Mouse (Mus musculus) kidney, embryonic 14.5 days (tissue): Measurements from ENCODE around the gene Btbd6. TPM values are rescaled to one million over a fixed set of nuclear protein-coding genes. Genes with fewer than 3 reads are reported as not detected.

Source experiments
- ATAC-seq: fragments of 200-750 bp; cut with Nextera tagmentation; 2 replicates; pipeline ENCODE4 v1.8.0; 2017; ENCODE audit warnings: moderate number of reproducible peaks, mild to moderate bottlenecking, moderate TSS enrichment, moderate library complexity; ENCODE audit not compliant: low FRiP score, low TSS enrichment
- H3K27ac ChIP-seq: fragments of 300-500 bp; sonication (generic); 2 replicates; pipeline ENCODE4 v1.5.1; 2014; ENCODE audit warnings: low read depth, mild to moderate bottlenecking, low read length, moderate library complexity, mixed read lengths
- H3K27me3 ChIP-seq: fragments of 300-500 bp; sonication (generic); 2 replicates; pipeline ENCODE4 v1.6.1; 2014; ENCODE audit warnings: mild to moderate bottlenecking, low read length; ENCODE audit not compliant: control insufficient read depth, insufficient read depth
- H3K36me3 ChIP-seq: fragments of 300-500 bp; sonication (generic); 2 replicates; pipeline ENCODE4 v1.6.1; 2014; ENCODE audit warnings: low read length, mixed read lengths; ENCODE audit not compliant: control insufficient read depth, insufficient read depth
- H3K4me1 ChIP-seq: fragments of 300-500 bp; sonication (generic); 2 replicates; pipeline ENCODE4 v1.6.1; 2014; ENCODE audit warnings: low read length, mixed read lengths; ENCODE audit not compliant: control insufficient read depth, insufficient read depth
- H3K4me2 ChIP-seq: fragments of 300-500 bp; sonication (generic); replicated peaks from 2 replicates; pipeline ENCODE4 v1.6.1; 2014; ENCODE audit warnings: low read depth, mild to moderate bottlenecking, low read length
- H3K4me3 ChIP-seq: fragments of 300-500 bp; sonication (generic); 2 replicates; pipeline ENCODE4 v1.5.1; 2014; ENCODE audit warnings: mild to moderate bottlenecking, low read length
- H3K9ac ChIP-seq: fragments of 300-500 bp; sonication (generic); 2 replicates; pipeline ENCODE4 v1.6.1; 2014; ENCODE audit warnings: low read depth, mild to moderate bottlenecking, low read length, moderate library complexity
- H3K9me3 ChIP-seq: fragments of 300-500 bp; sonication (generic); 2 replicates; pipeline ENCODE4 v1.6.1; 2016; ENCODE audit warnings: low read length; ENCODE audit not compliant: control insufficient read depth
- WGBS: fragments of 180-500 bp; shearing (Covaris S2); extraction: QIAGEN DNeasy Blood & Tissue Kit; methylation state at CpG from one replicate; pipeline ENCODE4 v1.1.7; 2014; 5-methylcytosine and 5-hydroxymethylcytosine counted together
- polyA plus RNA-seq: library from polyadenylated mRNA; unstranded; fragments of >200 nt; fragmentation: Nextera tagmentation; extraction: Ambion mirVana; gene quantifications from 2 replicates; pipeline ENCODE4 v1.2.1, GENCODE M21; 2014

Gene Btbd6
- polyA plus RNA-seq, 1 experiment from 2014 or later, result 23.1 TPM

- Histone ChIP-seq H3K9ac (no peak overlapping the region), H3K4me1 (peaks cover 15% of the 10 kb centered on the region), H3K9me3 (no peaks in the 10 kb centered on the region), H3K36me3 (no peaks in the 10 kb centered on the region), H3K4me3 (no peak overlapping the region), H3K27ac (no peak overlapping the region), H3K27me3 (no peaks in the 10 kb centered on the region), H3K4me2 (no peak overlapping the region)
- 84% methylated on average over 4 of the region's 4 CpGs for WGBS
- no peak for ATAC-seq
Observed at GRCm38 (mm10) chr12:112940238-112940637, 36.0 kb upstream of the Btbd6 start.

GRCm38 (mm10) chr12:112940710-112941109 is 35.6 kb upstream of the Btbd6 start:
- H3K4me1 ChIP-seq, result peaks cover 15% of the 10 kb centered on the region
- ATAC-seq, result no peak
- no peak overlapping the region for H3K4me3 ChIP-seq
- H3K9me3 ChIP-seq, result no peaks in the 10 kb centered on the region
- no peaks in the 10 kb centered on the region for H3K27me3 ChIP-seq
- no peaks in the 10 kb centered on the region for H3K36me3 ChIP-seq
- H3K27ac ChIP-seq, result no peak overlapping the region
- no peak overlapping the region for H3K9ac ChIP-seq
- 83% methylated on average over 9 of the region's 9 CpGs for WGBS
- H3K4me2 ChIP-seq, result peak overlapping the region; percentile 70

- Histone ChIP-seq H3K27ac (no peak overlapping the region; the same call in 1 of the 2 replicates), H3K4me2 (peak overlapping the region; percentile 70), H3K36me3 (no peaks in the 10 kb centered on the region), H3K9me3 (no peaks in the 10 kb centered on the region), H3K4me1 (peaks cover 15% of the 10 kb centered on the region), H3K9ac (peak overlapping the region; percentile 75), H3K4me3 (peak overlapping the region; percentile 73), H3K27me3 (no peaks in the 10 kb centered on the region)
- 40% methylated on average over 10 of the region's 10 CpGs for WGBS
- ATAC-seq, result peak; percentile 2
Observed at GRCm38 (mm10) chr12:112941156-112941775, 35.0 kb upstream of the Btbd6 start.

- Histone ChIP-seq H3K9ac (peak within 1 kb of the TSS; percentile 75), H3K4me2 (peak within 1 kb of the TSS; percentile 70), H3K9me3 (no peaks in the 10 kb centered on the region), H3K4me1 (peaks cover 15% of the 10 kb centered on the region), H3K36me3 (no peaks in the 10 kb centered on the region), H3K4me3 (peak within 1 kb of the TSS; percentile 73), H3K27me3 (no peaks in the 10 kb centered on the region), H3K27ac (peak within 1 kb of the TSS; percentile 62)
- 3% methylated on average over 48 of the region's 58 CpGs for WGBS
- ATAC-seq, result peak; percentile 81
Observed at GRCm38 (mm10) chr12:112941776-112942713, 34.2 kb upstream of the Btbd6 start, which contains the start of gene Nudt14. Nudt14 (minus strand) TSS chr12:112942124.

- no peak for ATAC-seq
- Histone ChIP-seq H3K4me2 (no peak overlapping the region), H3K36me3 (no peaks in the 10 kb centered on the region), H3K4me3 (no peak overlapping the region), H3K4me1 (peaks cover 15% of the 10 kb centered on the region), H3K9me3 (no peaks in the 10 kb centered on the region), H3K27me3 (no peaks in the 10 kb centered on the region), H3K9ac (no peak overlapping the region), H3K27ac (no peak overlapping the region)
- 86% methylated on average over 2 of the region's 2 CpGs for WGBS
Observed at GRCm38 (mm10) chr12:112943669-112944068, 32.6 kb upstream of the Btbd6 start.

GRCm38 (mm10) chr12:112947307-112947706 is 29.0 kb upstream of the Btbd6 start:
- Histone ChIP-seq H3K9ac (no peak overlapping the region), H3K36me3 (no peaks in the 10 kb centered on the region), H3K4me2 (no peak overlapping the region), H3K27ac (no peak overlapping the region), H3K4me3 (no peak overlapping the region), H3K27me3 (no peaks in the 10 kb centered on the region), H3K4me1 (peaks cover 17% of the 10 kb centered on the region), H3K9me3 (no peaks in the 10 kb centered on the region)
- WGBS, result 24% methylated on average over 4 of the region's 4 CpGs
- ATAC-seq, result no peak

GRCm38 (mm10) chr12:112950040-112950760 is 26.1 kb upstream of the Btbd6 start:
- no peaks in the 10 kb centered on the region for H3K9me3 ChIP-seq
- H3K4me3 ChIP-seq, result peak overlapping the region; percentile 64
- H3K9ac ChIP-seq, result peak overlapping the region; percentile 76
- under 1% methylated on average over 58 of the region's 58 CpGs for WGBS
- H3K36me3 ChIP-seq, result no peaks in the 10 kb centered on the region
- H3K4me2 ChIP-seq, result peak overlapping the region; percentile 86
- peak; percentile 90 for ATAC-seq
- H3K4me1 ChIP-seq, result peaks cover 16% of the 10 kb centered on the region
- no peaks in the 10 kb centered on the region for H3K27me3 ChIP-seq
- peak overlapping the region; percentile 83 for H3K27ac ChIP-seq

GRCm38 (mm10) chr12:112950761-112951129 is 25.5 kb upstream of the Btbd6 start:
- Histone ChIP-seq H3K9ac (peak overlapping the region; percentile 76), H3K9me3 (no peaks in the 10 kb centered on the region), H3K4me2 (peak overlapping the region; percentile 86), H3K27me3 (no peaks in the 10 kb centered on the region), H3K36me3 (no peaks in the 10 kb centered on the region), H3K4me1 (peaks cover 16% of the 10 kb centered on the region), H3K4me3 (peak overlapping the region; percentile 64), H3K27ac (peak overlapping the region; percentile 68)
- peak; percentile 9; the same call in 1 of the 2 replicates for ATAC-seq
- 4% methylated on average over 6 of the region's 6 CpGs for WGBS
